Mouse (Mus musculus): ENCODE data around the gene Gm9936. TPM values are rescaled to one million over a fixed set of nuclear protein-coding genes. Genes with fewer than 3 reads are reported as not detected.
"Not testable (repeated sequence)": the region's sequence is repeated elsewhere in the genome, so short reads cannot be mapped to it uniquely, and the experiment has no call there.

Gene Gm9936
- polyA plus RNA-seq, 1 experiment = not detected

DNA sequence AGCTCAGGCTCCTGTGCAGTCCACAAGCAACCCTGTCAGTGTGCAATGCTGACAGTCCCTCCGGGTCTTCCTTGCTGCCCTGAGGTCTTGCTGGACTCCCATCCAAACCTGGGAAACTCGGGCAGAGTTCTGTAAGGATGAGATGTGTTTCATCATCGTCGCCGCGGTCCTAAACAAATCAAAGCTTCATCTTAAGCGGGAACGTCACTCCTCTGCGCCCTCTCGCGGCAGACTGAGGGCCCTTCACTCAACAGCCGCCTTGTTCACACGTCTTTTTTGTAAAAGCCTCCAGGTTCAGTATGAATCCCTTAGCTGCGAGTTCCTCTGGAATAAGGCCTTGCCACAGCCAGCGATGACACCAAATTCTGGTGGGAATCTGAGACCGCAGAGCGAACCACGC, 771 bp upstream of the Gm9936 start:
- H3K4me3 ChIP-seq (replicated peaks; ENCODE audit: control insufficient read depth, low read depth, low read length) = no peak overlapping the region
- 7% methylated on average over 18 of the region's 18 CpGs for WGBS
- TF ChIP-seq POLR2A (IDR thresholded peaks at IDR 0.05; ENCODE audit: borderline replicate concordance, control insufficient read depth, low read depth, low read length) (no peak), CTCF (IDR thresholded peaks at IDR 0.05; ENCODE audit: control insufficient read depth, insufficient read depth, low read length) (peak; percentile 85)

DNA sequence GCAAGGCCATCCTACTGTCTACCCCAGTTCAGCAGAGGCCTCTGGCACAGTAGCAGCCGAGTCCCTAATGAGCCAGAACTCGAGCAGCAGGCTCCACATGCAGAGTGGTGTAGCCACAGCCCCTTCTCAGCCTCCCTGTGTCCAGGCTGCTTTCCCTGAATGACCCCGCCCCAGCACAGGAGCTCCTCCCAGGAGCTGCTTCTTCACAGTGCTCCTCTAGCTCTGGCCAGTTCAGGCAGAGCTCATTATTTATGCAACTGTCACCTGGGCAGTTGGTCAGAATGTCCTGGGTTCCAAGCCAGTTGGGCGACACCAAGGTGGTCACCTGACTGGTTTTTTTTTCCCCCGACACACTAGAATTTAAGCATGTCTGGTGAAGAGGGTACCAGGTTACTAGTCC, 5.1 kb downstream of the Gm9936 start, which contains the start of gene 4930519G04Rik:
Gene 4930519G04Rik, plus strand, starts transcription at position 301 of the 400 bp plus-strand sequence.
- not testable (repeated sequence) for H3K27ac ChIP-seq (ENCODE audit: control insufficient read depth, insufficient read depth, low read depth, low read length, poor library complexity); H3K4me1 ChIP-seq (ENCODE audit: control insufficient read depth, insufficient read depth, low read length); H3K4me3 ChIP-seq (replicated peaks; ENCODE audit: control insufficient read depth, low read depth, low read length)
- WGBS = 85% methylated on average over 3 of the region's 5 CpGs

More for the DNA sequence above, 771 bp upstream of the Gm9936 start:
- H3K27ac ChIP-seq (ENCODE audit: control insufficient read depth, insufficient read depth, low read depth, low read length, poor library complexity) = no peak overlapping the region
- no peaks in the 10 kb centered on the region for H3K4me1 ChIP-seq (ENCODE audit: control insufficient read depth, insufficient read depth, low read length)

DNA sequence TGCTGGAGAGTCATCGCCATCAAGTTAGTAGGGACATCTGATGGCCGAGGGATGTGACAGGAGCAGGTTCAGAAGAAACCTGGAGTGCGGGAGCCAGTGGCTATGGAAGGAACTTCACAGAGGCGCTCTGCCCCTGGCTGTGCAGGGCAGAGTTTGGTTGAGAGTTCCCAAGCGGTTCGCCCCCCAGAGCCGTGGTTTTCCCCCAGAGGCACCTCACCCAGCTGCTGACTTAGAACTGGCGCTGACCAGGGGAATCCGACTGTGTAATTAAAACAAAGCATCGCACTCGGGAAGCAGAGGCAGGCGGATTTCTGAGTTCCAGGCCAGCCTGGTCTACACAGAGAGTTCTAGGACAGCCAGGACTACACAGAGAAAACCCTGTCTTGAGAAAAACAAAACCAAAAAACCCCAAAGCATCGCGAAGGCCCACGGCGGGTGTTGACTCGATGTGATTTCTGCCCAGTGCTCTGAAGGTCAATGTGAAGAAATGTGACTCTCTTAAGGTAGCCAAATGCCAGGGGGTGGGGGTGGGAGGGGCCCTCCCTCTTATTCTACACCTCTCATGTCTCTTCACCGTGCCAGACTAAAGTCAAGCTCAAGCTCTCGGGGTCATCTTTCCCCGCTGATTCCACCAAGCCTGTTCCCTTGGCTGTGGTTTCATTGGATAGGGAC, 6.8 kb downstream of the Gm9936 start:
- no peak overlapping the region for H3K27ac ChIP-seq (ENCODE audit: control insufficient read depth, insufficient read depth, low read depth, low read length, poor library complexity)
- no peak for TF ChIP-seq POLR2A (IDR thresholded peaks at IDR 0.05; ENCODE audit: borderline replicate concordance, control insufficient read depth, low read depth, low read length)
- no peak for TF ChIP-seq CTCF (IDR thresholded peaks at IDR 0.05; ENCODE audit: control insufficient read depth, insufficient read depth, low read length)
- H3K4me3 ChIP-seq (replicated peaks; ENCODE audit: control insufficient read depth, low read depth, low read length) = no peak overlapping the region
- WGBS = 77% methylated on average over 20 of the region's 20 CpGs
- H3K4me1 ChIP-seq (ENCODE audit: control insufficient read depth, insufficient read depth, low read length) = no peaks in the 10 kb centered on the region

- H3K27ac ChIP-seq (ENCODE audit: control insufficient read depth, insufficient read depth, low read depth, low read length, poor library complexity); H3K4me3 ChIP-seq (replicated peaks; ENCODE audit: control insufficient read depth, low read depth, low read length); H3K4me1 ChIP-seq (ENCODE audit: control insufficient read depth, insufficient read depth, low read length): not testable (repeated sequence)
- WGBS = 78% methylated on average over 2 of the region's 2 CpGs
These were observed 14.1 kb downstream of the Gm9936 start for GRCm38 (mm10) chr5:114844371-114844770.

GRCm38 (mm10) chr5:114842674-114843073, 15.8 kb downstream of the Gm9936 start:
- TF ChIP-seq CTCF (IDR thresholded peaks at IDR 0.05; ENCODE audit: control insufficient read depth, insufficient read depth, low read length) = no peak
- Histone ChIP-seq H3K4me3 (replicated peaks; ENCODE audit: control insufficient read depth, low read depth, low read length) (no peak overlapping the region), H3K4me1 (ENCODE audit: control insufficient read depth, insufficient read depth, low read length) (no peaks in the 10 kb centered on the region), H3K27ac (ENCODE audit: control insufficient read depth, insufficient read depth, low read depth, low read length, poor library complexity) (no peak overlapping the region)
- WGBS = 88% methylated on average over 5 of the region's 5 CpGs

DNA sequence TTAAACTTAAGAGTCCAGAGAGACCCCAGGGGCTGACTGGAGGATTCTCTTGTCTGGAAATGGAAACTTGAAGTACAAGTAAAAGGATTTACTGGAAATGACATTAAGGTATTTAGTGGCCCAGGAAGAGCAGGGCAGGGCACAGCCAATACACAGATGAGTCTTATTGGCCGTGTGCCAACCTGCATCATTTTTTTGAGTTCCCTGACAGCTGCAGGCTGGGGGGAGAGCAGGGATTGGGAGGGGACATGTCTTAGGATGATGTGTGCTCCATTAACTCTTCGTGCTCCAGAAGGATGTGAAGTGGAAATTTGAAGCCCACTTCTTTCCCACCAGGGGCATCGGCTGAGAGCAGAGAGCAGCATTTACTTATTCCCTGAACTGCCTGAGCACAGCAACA, 16.3 kb downstream of the Gm9936 start:
- not testable (repeated sequence) for H3K4me1 ChIP-seq (ENCODE audit: control insufficient read depth, insufficient read depth, low read length); H3K4me3 ChIP-seq (replicated peaks; ENCODE audit: control insufficient read depth, low read depth, low read length); H3K27ac ChIP-seq (ENCODE audit: control insufficient read depth, insufficient read depth, low read depth, low read length, poor library complexity)
- 65% methylated on average over 3 of the region's 3 CpGs for WGBS

GRCm38 (mm10) chr5:114840481-114840880, 18.0 kb downstream of the Gm9936 start:
- H3K27ac ChIP-seq (ENCODE audit: control insufficient read depth, insufficient read depth, low read depth, low read length, poor library complexity); H3K4me1 ChIP-seq (ENCODE audit: control insufficient read depth, insufficient read depth, low read length); H3K4me3 ChIP-seq (replicated peaks; ENCODE audit: control insufficient read depth, low read depth, low read length): not testable (repeated sequence)
- 70% methylated on average over 5 of the region's 5 CpGs for WGBS

DNA sequence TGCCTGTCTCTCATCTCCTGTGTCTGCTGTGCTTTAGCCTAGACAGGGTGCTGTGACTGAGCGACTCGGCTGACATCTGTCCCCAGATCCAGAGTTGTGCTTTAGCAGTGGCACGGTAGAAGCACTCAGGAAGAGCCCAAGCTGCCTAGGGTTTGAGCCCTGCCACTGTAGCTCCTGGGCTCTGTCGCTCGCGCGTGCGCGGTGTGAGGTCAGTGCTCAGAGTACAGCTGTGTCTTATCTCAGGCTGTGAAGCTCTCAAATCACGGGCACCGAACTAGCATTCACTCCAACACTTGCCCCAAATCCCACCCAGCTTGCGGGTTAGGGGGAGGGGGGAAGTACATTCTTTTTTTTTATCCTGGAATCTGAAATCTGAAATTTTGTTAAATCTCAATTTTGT, 21.6 kb downstream of the Gm9936 start:
- Histone ChIP-seq H3K4me1 (ENCODE audit: control insufficient read depth, insufficient read depth, low read length) (no peaks in the 10 kb centered on the region), H3K27ac (ENCODE audit: control insufficient read depth, insufficient read depth, low read depth, low read length, poor library complexity) (no peak overlapping the region), H3K4me3 (replicated peaks; ENCODE audit: control insufficient read depth, low read depth, low read length) (no peak overlapping the region)
- no peak for TF ChIP-seq POLR2A (IDR thresholded peaks at IDR 0.05; ENCODE audit: borderline replicate concordance, control insufficient read depth, low read depth, low read length)
- TF ChIP-seq CTCF (IDR thresholded peaks at IDR 0.05; ENCODE audit: control insufficient read depth, insufficient read depth, low read length) = no peak
- 77% methylated on average over 12 of the region's 12 CpGs for WGBS

- no peak for TF ChIP-seq CTCF (IDR thresholded peaks at IDR 0.05; ENCODE audit: control insufficient read depth, insufficient read depth, low read length)
- TF ChIP-seq POLR2A (IDR thresholded peaks at IDR 0.05; ENCODE audit: borderline replicate concordance, control insufficient read depth, low read depth, low read length) = no peak
- 56% methylated on average over 3 of the region's 3 CpGs for WGBS
- H3K4me3 ChIP-seq (replicated peaks; ENCODE audit: control insufficient read depth, low read depth, low read length) = no peak overlapping the region
- H3K4me1 ChIP-seq (ENCODE audit: control insufficient read depth, insufficient read depth, low read length) = peaks cover 3% of the 10 kb centered on the region; the same call in 1 of the 2 replicates
- no peak overlapping the region; the same call in 1 of the 2 replicates for H3K27ac ChIP-seq (ENCODE audit: control insufficient read depth, insufficient read depth, low read depth, low read length, poor library complexity)
These were observed 28.7 kb downstream of the Gm9936 start for GRCm38 (mm10) chr5:114829740-114830139.
